Mouse (Mus musculus) neural tube, embryonic 14.5 days (tissue): Measurements from ENCODE around the gene Neurl4. TPM values are rescaled to one million over a fixed set of nuclear protein-coding genes. Genes with fewer than 3 reads are reported as not detected.

Experiments
- ATAC-seq: fragments of 200-750 bp; cut with Nextera tagmentation; 2 replicates; pipeline ENCODE4 v1.8.0; 2017; ENCODE audit warnings: low read depth, mild to moderate bottlenecking, moderate TSS enrichment, moderate library complexity
- H3K27ac ChIP-seq: fragments of 300-500 bp; sonication (generic); 2 replicates; pipeline ENCODE4 v1.5.1; 2014; ENCODE audit warnings: low read depth, mild to moderate bottlenecking, control low read depth, low read length, moderate library complexity, mixed read lengths
- H3K27me3 ChIP-seq: fragments of 300-500 bp; sonication (generic); 2 replicates; pipeline ENCODE4 v1.6.1; 2014; ENCODE audit warnings: low read length; ENCODE audit not compliant: control insufficient read depth, insufficient read depth
- H3K36me3 ChIP-seq: fragments of 300-500 bp; sonication (generic); 2 replicates; pipeline ENCODE4 v1.6.1; 2014; ENCODE audit warnings: low read length, mixed read lengths; ENCODE audit not compliant: control insufficient read depth, insufficient read depth
- H3K4me1 ChIP-seq: fragments of 300-500 bp; sonication (generic); 2 replicates; pipeline ENCODE4 v1.6.1; 2014; ENCODE audit warnings: low read length; ENCODE audit not compliant: control insufficient read depth, insufficient read depth
- H3K4me2 ChIP-seq: fragments of 300-500 bp; sonication (generic); 2 replicates; pipeline ENCODE4 v1.6.1; 2014; ENCODE audit warnings: mild to moderate bottlenecking, low read depth, low read length, control low read depth
- H3K4me3 ChIP-seq: fragments of 300-500 bp; sonication (generic); 2 replicates; pipeline ENCODE4 v1.5.1; 2014; ENCODE audit warnings: low read depth, low read length, control low read depth, mixed read lengths
- H3K9ac ChIP-seq: fragments of 300-500 bp; sonication (generic); replicated peaks from 2 replicates; pipeline ENCODE4 v1.6.1; 2014; ENCODE audit warnings: low read depth, mild to moderate bottlenecking, control low read depth, low read length, mixed read lengths
- H3K9me3 ChIP-seq: fragments of 300-500 bp; sonication (generic); 2 replicates; pipeline ENCODE4 v1.6.1; 2016; ENCODE audit warnings: low read length; ENCODE audit not compliant: control insufficient read depth
- WGBS: fragments of 180-500 bp; shearing (Covaris S2); extraction: QIAGEN DNeasy Blood & Tissue Kit; methylation state at CpG from one replicate; pipeline ENCODE4 v1.1.7; 2014; 5-methylcytosine and 5-hydroxymethylcytosine counted together
- polyA plus RNA-seq: library from polyadenylated mRNA; unstranded; fragments of >200 nt; fragmentation: Nextera tagmentation; extraction: Ambion mirVana; gene quantifications from 2 replicates; pipeline ENCODE4 v1.2.1, GENCODE M21; 2014

The Neurl4 gene
- polyA plus RNA-seq, 1 experiment from 2014 or later: 26.2 TPM

DNA sequence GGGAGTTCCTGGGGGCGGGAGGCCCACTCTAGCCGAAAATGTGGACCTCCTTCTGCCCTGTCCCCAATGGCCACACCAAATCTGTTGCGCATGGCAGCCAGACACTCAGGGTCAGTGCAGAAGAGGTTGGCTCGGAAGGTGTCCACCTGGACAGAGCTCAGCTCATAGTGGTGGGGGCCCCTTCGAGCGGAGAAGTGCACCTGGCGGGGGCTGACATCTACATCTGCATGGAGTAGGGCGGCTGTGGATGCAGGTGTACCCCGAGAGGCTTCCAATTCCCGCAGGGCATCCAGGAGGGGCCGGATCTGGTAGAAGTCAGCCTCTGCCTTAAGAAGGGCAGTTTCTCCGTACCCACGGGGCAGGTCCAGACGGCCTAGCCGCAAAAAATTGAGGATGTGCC lies 21.2 kb upstream of the Neurl4 start:
- Histone ChIP-seq H3K27me3 (no peaks in the 10 kb centered on the region), H3K36me3 (no peaks in the 10 kb centered on the region), H3K9me3 (no peaks in the 10 kb centered on the region), H3K4me1 (peaks cover 8% of the 10 kb centered on the region; the same call in 1 of the 2 replicates), H3K27ac (no peak overlapping the region), H3K9ac (no peak overlapping the region), H3K4me2 (peak overlapping the region; percentile 72), H3K4me3 (peak overlapping the region; percentile 38; the same call in 1 of the 2 replicates)
- 50% methylated on average over 15 of the region's 15 CpGs for WGBS
- no peak for ATAC-seq

- H3K4me1 ChIP-seq: peaks cover 8% of the 10 kb centered on the region; the same call in 1 of the 2 replicates
- no peaks in the 10 kb centered on the region for H3K27me3 ChIP-seq
- H3K27ac ChIP-seq: no peak overlapping the region; the same call in 1 of the 2 replicates
- H3K4me3 ChIP-seq: peak overlapping the region; percentile 38
- no peaks in the 10 kb centered on the region for H3K9me3 ChIP-seq
- WGBS: under 1% methylated on average over 18 of the region's 18 CpGs
- H3K4me2 ChIP-seq: peak overlapping the region; percentile 72
- peak overlapping the region; percentile 39 for H3K9ac ChIP-seq
- ATAC-seq: peak; percentile 38
- H3K36me3 ChIP-seq: no peaks in the 10 kb centered on the region
These were observed 20.4 kb upstream of the Neurl4 start for GRCm38 (mm10) chr11:69880506-69880852.

DNA sequence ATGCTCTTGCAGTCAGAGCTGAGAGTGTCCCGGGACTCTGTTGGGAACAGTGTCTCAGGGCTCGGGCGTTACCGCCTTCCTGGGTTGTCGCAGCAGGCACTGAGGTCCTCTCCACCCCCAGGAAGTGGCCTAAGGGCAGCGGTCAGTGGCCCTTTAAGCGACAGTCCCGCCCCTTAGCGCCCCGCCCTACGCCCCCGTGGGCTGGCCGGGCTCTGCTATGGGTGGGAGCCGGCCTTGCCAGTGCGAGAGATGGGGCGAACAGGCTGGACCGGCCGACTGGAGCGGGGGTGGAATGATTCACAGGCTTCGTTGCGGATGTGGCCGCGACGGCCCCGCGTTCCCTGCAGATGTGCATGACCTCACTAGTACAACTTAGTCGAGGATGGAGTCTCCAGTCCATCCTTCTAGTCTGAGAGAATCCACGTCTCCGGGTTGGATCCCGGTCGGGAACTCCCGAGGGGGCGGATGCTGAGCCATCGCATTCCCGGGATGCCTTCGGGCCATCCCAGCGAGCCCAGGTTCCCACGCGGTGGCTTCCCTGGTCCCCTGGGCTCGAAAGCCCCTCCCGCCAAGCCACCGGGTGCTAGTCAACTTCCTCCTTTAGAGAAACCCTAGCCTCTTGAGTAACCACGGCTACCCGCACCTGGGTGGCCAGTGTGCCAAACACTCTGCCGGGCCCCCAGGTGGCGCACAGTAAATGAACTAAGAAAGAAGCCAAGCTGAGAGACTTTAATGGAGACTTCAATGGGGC lies 19.8 kb upstream of the Neurl4 start, which contains the start of gene Kctd11:
Gene Kctd11, minus strand, starts transcription at position 554 of the 751 bp plus-strand sequence.
- Histone ChIP-seq H3K27me3 (no peaks in the 10 kb centered on the region), H3K4me2 (peak within 1 kb of the TSS; percentile 72), H3K36me3 (no peaks in the 10 kb centered on the region), H3K4me1 (peaks cover 8% of the 10 kb centered on the region; the same call in 1 of the 2 replicates), H3K27ac (peak within 1 kb of the TSS; percentile 35), H3K9ac (peak within 1 kb of the TSS; percentile 39), H3K4me3 (peak within 1 kb of the TSS; percentile 38), H3K9me3 (no peaks in the 10 kb centered on the region)
- ATAC-seq: peak; percentile 81
- 1% methylated on average over 46 of the region's 46 CpGs for WGBS

GRCm38 (mm10) chr11:69881787-69882670 lies 18.8 kb upstream of the Neurl4 start:
- no peak for ATAC-seq
- H3K4me1 ChIP-seq: peaks cover 6% of the 10 kb centered on the region; the same call in 1 of the 2 replicates
- 62% methylated on average over 21 of the region's 21 CpGs for WGBS
- no peak overlapping the region for H3K9ac ChIP-seq
- H3K27ac ChIP-seq: no peak overlapping the region
- peak overlapping the region; percentile 38 for H3K4me3 ChIP-seq
- no peaks in the 10 kb centered on the region for H3K36me3 ChIP-seq
- H3K4me2 ChIP-seq: peak overlapping the region; percentile 72
- no peaks in the 10 kb centered on the region for H3K9me3 ChIP-seq
- H3K27me3 ChIP-seq: no peaks in the 10 kb centered on the region

DNA sequence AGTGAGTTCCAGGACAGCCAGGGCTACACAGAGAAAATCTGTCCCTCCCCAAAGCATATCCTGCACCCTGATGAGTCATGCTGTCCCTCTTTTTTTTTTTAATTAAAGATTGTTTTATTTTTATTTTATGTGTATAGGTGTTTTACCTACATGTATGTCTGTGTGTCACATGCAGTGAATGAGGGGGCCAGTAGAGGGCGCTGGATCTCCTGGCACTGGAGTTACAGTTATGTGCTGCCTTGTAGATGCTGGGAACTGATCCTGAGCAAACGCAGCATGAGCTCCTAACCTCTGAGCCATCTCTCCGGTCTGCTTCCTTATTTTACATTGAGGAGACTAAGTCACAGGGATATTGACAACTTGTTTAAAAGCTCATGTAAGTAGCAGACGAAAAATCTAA lies 17.8 kb upstream of the Neurl4 start:
- H3K9me3 ChIP-seq: no peaks in the 10 kb centered on the region
- no peak overlapping the region for H3K9ac ChIP-seq
- H3K36me3 ChIP-seq: no peaks in the 10 kb centered on the region
- no peak overlapping the region for H3K4me3 ChIP-seq
- ATAC-seq: no peak
- H3K4me2 ChIP-seq: no peak overlapping the region
- peaks cover 5% of the 10 kb centered on the region; the same call in 1 of the 2 replicates for H3K4me1 ChIP-seq
- WGBS: 62% methylated on average over 4 of the region's 4 CpGs
- H3K27me3 ChIP-seq: no peaks in the 10 kb centered on the region
- no peak overlapping the region for H3K27ac ChIP-seq

DNA sequence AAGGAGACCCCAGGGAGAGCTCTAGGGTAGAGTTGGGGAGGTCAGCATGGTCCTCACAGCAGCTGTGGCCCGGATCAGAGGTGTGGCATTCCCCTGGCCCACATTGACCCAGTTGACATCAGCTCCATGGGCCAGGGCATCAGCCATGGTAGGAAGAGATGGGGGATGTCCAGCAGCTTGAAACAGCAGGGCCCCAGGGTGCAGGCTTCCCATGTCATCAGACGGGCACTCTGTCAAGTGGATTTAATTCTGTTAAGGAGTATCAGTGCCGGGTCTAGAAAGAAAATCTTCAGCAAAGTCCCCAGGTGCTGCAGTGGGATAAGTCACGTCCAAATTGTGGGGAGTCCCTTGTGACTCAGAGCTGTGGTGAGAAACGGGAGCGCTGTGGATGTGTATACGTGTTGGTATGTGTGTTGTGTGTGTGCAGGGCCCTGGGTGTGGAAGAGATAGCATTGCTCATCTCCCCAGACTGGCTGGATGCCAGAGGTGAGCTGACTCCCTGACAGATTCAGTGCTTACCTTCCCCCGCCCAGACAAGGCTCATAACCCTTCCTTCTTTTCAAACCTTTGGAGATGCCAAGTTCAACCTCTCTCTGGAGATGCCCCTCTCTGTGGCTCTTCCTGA lies 17.2 kb upstream of the Neurl4 start:
- Histone ChIP-seq H3K9me3 (no peaks in the 10 kb centered on the region), H3K4me2 (no peak overlapping the region), H3K9ac (no peak overlapping the region), H3K36me3 (no peaks in the 10 kb centered on the region), H3K4me3 (no peak overlapping the region), H3K27ac (no peak overlapping the region), H3K4me1 (peaks cover 5% of the 10 kb centered on the region; the same call in 1 of the 2 replicates), H3K27me3 (no peaks in the 10 kb centered on the region)
- no peak for ATAC-seq
- 90% methylated on average over 8 of the region's 8 CpGs for WGBS

DNA sequence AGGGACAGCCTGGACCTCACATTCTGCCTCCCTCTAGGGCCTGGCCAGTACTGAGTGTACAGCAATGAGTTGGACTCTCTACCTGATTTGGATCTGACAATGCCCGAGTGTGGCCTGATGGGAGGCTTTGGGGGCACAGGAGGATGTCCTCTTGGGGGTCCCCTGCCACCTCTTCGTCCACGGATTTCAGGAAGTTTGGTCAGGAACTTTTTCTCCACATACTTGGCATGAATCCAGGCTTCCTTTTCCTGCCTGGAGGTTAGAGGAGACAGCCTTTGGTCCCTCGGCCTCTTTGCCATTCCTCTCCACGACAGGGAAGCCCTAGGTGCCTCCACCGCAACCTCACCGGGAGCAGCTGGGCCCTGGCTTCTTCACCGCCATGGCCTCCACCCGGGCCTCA lies 16.6 kb upstream of the Neurl4 start:
- Histone ChIP-seq H3K4me2 (no peak overlapping the region), H3K4me3 (no peak overlapping the region), H3K4me1 (peaks cover 5% of the 10 kb centered on the region; the same call in 1 of the 2 replicates), H3K27me3 (no peaks in the 10 kb centered on the region), H3K9me3 (no peaks in the 10 kb centered on the region), H3K27ac (no peak overlapping the region), H3K36me3 (no peaks in the 10 kb centered on the region), H3K9ac (no peak overlapping the region)
- WGBS: 84% methylated on average over 9 of the region's 9 CpGs
- ATAC-seq: no peak

DNA sequence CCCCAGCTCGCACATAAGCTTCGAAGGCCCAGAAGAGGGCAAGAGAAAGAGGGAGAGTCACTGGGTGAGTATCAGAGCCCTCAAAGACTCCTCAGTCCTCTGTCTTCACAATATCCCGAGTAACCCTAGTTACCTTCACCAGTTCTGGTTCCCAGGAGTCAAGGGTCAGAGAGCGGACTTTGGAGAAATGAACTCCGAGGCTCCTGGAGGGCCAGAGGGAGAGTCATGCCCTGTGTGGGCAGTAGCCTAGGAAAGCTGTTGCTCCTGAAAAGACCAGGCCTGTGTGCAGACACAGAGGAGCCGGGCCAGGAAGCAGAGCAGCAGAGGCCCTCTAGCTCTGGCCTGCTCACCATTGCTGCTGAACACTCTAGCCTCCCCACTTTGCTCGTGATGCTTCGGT lies 16.2 kb upstream of the Neurl4 start:
- H3K36me3 ChIP-seq: no peaks in the 10 kb centered on the region
- H3K9ac ChIP-seq: no peak overlapping the region
- no peak overlapping the region for H3K27ac ChIP-seq
- H3K4me1 ChIP-seq: peaks cover 5% of the 10 kb centered on the region; the same call in 1 of the 2 replicates
- WGBS: 75% methylated on average over 8 of the region's 8 CpGs
- no peaks in the 10 kb centered on the region for H3K9me3 ChIP-seq
- H3K4me2 ChIP-seq: no peak overlapping the region
- no peak overlapping the region for H3K4me3 ChIP-seq
- H3K27me3 ChIP-seq: no peaks in the 10 kb centered on the region
- no peak for ATAC-seq
